Mouse (Mus musculus): ENCODE data around the gene Cox4i2. TPM values are rescaled to one million over a fixed set of nuclear protein-coding genes. Genes with fewer than 3 reads are reported as not detected.
A peak's percentile ranks its signal among the peaks of the same experiment; 100 is the strongest.

Cox4i2 gene
- polyA plus RNA-seq, 1 experiment from 2014 or later, result 6.5 TPM

DNA sequence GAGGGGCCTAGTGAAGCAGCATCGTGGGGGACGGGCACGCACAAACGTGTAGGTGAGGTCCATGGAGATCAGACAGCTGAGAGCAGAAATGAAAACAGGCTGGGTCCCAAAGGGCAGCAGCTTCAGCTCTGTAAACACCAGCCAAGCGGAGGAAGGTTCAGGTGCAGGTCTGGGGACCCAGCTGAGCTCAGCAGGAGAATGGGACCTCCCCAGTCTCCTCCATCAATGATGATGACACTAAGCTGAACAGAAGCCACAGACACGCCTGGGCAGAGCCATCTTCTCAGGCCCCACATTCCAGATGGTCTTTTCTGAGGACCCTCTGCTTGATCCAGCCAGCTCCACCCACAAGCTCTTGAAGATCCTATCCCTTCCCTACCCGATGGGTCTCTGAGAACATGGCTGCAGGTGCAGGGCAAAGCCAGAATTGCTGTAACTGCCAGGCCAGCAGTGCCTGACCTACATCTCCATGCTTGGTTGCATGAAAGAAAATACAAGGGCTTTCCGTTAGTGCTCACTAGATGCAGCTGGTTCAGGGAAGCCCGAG is 40.4 kb downstream of the Cox4i2 start:
- peak; percentile 88 for DNase-seq (ENCODE audit: low spot score)

DNA sequence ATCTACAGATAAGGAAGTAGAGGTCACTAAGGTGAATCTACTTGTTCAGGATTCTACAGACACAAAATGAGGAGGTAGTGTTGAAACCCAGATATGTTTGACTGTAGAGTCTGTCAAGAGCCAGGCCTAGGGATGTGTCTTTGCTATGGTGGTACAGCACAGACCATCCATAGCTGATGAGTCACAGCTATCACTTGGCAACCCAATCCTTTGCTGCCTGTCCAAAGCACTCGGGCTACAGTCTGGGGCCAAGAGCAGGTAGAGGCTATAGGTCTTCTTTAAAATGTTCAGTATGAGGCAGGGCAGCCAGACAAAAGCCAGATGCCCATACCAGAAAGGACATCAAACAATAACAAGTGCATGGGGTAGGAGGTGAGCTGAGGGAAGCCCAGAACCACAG is 43.6 kb downstream of the Cox4i2 start:
- no peak for DNase-seq (ENCODE audit: low spot score)

DNA sequence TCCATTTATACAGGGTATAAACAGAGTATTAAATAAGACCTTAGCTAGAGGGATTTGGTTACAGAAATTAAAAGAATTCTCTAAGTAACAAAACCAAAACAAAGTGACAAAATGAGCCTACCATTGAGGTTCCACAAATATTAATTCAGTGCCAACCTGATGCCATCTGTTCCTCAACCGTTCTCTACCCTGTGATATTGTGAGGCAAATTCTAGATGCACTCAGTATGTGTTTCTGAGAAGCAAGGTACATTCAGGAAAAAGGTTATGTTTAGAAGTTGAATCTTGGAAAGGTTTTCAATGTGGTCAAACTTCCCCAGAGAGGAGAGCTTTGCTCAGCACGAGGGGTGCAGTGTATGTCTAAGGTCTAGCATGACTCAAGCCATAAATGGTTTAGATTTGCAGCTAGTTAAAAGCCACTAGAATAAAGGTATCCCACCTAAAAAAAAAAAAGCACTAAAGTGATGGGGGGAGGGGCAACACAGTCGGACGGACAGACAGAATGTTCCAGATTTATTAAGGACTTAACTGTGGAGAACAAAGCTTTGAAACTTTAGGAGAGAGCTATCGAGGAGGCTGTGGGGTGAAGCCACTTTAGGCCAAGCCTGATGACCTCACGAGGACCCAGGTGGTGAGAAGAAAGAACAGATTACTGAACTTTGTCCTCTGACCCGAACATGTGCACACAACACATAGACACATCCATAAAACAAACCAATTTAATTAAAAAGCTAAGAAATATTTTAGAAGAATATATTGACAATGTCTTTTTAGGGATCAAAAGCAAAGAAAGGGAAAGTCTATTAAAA is 46.2 kb downstream of the Cox4i2 start:
- no peak for DNase-seq (ENCODE audit: low spot score)

DNA sequence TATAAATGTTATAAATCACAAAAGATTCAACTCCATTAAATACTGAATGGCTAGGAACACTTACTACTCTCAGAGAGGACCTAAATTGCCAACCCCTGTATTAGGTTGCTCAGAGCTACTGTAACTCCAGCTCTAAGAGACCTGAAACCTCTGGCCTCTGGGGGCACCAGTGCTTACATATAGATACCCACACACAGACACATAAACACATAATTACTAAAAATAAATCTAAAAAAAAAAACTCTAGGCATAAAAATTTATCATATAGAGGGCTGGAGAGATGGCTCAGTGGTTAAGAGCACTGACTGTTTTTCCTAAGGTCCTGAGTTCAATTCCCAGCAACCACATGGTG is 46.8 kb downstream of the Cox4i2 start:
- no peak for DNase-seq (ENCODE audit: low spot score)

DNA sequence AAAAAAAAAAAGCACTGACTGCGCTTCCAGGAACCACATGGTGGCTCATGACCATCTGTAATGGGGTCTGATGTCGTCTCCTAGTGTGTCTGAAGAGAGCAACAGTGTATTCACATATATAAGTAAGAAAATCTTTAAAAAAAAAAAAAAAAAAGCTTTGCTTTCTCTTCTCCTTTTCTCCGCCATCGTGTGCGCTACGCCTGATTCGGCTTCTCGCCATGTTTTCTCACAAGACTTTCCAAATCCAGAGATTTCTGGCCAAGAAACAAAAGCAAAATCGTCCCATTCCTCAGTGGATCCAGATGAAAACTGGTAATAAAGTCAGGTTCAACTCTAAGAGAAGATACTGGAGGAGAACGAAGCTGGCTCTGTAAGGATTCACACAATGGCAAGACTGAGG is 48.3 kb downstream of the Cox4i2 start:
- no peak for DNase-seq (ENCODE audit: low spot score)

DNA sequence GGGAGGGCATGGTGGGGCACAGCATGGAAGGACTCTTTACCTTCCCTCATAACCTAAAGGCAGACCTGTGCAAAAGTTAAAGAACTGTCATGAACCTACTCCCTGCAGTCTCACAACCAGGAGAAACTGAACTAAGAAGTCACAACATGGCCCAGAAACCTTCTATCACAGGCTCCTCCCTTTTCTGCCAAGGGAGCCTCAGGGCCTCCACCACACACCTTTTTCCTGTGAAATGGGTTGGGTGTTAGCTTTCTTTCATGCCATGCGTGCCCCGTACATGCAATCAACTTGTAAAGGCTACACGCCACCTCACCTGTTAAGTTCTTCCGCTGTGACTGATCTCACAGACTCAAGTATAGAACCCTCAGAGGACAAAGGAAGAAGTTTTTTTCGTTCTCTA is 49.1 kb downstream of the Cox4i2 start:
- no peak for DNase-seq (ENCODE audit: low spot score)

DNA sequence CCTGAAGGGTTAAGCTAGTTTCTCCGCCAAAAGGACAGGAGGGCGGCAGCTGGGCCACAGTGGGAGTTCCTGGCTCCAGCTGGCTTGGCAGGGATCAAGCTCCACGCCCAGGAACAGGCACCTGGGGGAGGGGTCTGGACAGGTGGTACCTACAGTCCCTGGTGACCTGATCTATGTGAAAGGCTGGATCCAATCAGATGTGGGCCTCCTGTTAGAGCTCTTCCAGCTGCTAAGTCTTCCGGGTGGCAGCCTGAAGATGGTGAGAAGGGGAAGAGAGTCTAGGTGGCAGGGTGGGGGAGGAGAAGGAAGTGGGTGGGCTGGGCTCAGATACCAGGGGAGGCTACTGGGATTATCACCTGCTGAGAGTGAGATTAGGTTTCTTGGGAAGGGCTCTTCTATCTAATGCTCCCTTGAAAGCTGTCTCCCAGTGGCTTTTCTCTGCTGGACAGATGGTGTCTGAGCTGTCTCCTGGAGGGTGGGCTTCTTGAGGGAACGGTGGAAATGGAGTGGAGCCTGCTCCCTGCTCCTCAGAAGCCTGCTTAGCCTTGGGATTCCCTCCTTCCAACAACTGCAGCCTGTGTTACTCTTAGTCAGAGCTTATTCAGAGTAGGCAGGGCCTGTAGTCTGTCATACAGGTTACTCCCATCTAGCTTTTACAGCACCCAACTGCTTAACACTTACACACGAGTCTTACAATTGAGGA is 50.6 kb downstream of the Cox4i2 start:
- DNase-seq (ENCODE audit: low spot score), result peak; percentile 70

DNA sequence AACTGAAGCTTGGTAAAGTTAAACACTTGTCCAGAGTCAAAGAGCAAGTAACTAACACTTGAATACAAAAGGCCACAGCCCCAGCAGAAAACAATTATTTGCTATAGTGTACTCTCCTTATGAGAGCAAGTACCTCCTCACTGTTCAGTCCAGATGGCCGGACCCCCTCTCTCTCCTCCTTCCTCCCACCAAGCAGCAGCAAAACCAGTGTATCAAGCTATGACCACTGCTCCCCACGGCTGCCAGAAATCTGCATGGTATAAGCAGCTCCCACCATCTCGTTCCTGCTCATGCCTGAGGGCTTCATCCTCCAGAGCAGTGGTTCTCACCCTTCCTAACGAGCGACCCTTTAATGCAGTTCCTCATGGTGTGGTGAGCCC is 51.1 kb downstream of the Cox4i2 start:
- no peak for DNase-seq (ENCODE audit: low spot score)

DNA sequence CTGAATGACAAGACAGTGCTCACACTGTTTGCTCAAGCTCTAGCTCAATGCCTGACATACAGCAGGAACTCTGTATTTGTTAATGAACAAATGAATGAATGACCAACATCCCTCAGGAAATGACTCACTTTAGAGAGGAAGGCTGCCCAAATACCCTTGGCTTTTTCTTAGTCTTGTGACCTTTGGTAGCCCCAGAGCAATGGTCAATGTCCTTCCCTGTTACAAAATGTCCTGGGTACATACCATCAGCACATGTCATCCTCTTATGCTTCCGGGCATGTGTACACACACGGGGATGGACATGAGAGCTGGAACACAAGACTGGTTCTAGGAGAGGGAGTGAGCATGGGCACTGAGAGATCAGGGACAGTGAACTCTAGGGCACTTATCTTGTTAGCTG is 52.1 kb downstream of the Cox4i2 start:
- no peak for DNase-seq (ENCODE audit: low spot score)

DNA sequence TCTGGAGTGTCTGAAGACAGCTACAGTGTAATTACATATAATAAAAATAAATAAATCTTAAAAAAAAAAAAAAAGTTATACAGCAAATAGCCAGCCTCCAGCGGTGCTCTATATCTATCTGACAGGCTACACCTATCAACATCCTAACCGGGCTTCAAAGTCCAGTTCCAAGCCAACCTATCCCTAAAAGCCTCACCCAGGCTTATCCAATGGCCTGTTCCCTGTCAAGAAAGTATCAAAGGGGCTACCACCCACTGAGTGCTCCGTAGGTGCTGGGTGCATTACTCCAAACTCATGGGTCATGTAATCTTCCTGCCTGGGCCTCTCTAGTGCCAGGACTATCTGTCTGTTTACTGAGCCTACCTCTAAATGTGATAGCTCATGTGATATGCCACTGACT is 54.2 kb downstream of the Cox4i2 start:
- DNase-seq (ENCODE audit: low spot score), result no peak

DNA sequence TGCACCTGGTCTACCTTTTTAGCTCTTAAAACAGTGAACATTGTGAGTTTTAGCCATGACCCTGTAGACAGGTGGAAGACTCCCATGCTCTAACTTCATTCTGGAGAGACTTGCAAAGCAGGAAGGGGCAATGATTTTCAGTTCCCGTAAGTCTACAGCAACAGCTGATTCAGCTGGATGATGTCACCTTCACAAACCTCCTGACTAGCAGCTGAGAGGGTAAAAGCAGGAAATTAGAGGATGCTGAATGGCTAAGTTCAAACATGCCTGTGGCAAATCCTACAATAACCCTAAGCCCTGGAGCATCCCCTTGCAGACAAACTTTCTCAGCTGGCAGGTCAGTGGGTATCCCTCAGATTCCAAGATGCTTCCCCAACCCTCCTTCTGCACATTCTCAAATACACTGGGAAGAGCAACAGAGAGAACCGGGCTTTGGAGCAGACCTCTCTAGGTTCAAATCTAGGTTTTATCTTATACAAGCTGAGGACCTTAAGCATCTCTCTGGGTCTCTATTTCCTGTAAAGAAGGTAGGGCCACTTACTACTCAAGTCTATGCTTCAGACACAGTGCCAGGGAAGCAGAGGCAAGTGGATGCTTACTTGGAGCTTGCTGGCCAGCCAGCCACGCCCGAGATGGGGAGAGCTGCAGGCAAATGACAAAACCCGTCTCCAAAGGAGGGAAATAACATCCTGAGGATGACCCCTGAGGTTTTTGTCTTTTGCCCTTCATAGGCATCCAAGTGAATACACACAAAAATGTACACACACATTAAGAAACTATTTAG is 56.4 kb downstream of the Cox4i2 start:
- DNase-seq (ENCODE audit: low spot score), result no peak

DNA sequence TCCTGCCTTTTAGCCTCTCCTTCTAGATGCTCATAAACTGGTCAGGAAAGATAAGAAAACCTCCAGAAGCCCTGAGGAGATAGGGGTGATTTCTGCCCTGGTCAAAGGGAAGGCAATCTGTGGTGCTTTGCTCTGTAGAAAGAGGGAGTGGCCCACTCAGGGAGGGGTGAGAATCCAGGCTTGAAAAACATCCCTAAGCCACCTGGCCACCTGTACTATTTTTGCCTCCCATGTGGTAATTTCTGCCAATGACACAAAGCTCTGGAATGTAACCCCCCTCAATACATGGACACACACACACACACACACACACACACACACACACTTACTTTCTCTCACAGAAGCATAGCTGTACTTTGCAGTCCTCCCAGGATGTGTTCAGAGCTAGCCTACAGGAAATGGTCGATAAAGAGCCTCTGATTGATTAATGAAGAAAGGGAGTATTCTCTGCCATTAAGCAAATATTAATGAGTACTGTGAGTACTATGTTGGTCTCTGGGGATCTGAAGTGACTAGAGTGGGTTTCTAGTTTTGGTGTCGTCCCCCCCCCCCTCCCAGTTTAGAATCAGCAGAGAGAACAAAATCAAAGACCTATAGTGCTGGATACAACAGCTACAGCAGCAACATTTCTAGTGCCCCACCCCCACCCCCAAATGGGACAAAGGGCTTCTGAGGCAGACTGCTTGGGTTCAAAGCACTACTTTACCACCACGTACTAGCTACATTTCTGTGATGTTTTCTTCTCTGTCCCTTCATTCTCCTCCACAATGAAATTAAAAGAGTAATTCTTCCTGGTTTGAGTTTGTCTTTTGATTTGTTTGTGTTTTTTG is 57.6 kb downstream of the Cox4i2 start:
- DNase-seq (ENCODE audit: low spot score), result peak; percentile 58

DNA sequence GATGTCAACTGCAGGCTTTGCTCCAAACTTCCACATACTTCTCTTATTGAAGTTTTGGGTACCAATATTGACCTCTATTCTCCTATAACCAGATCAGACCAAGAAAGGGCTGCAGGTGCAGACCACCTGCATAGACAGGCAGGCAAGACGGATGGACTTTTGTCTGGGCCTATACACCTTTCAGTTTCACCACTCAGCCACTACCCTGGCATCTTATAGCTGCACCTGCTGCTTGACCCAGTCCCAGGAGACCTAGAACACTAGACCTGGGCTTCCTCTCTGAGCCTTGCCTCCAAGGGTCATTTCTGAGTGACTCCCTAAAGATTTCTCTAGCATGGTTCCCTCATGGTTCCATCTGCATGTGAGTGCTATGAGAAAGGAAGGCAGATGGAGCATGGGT is 59.3 kb downstream of the Cox4i2 start:
- no peak for DNase-seq (ENCODE audit: low spot score)

DNA sequence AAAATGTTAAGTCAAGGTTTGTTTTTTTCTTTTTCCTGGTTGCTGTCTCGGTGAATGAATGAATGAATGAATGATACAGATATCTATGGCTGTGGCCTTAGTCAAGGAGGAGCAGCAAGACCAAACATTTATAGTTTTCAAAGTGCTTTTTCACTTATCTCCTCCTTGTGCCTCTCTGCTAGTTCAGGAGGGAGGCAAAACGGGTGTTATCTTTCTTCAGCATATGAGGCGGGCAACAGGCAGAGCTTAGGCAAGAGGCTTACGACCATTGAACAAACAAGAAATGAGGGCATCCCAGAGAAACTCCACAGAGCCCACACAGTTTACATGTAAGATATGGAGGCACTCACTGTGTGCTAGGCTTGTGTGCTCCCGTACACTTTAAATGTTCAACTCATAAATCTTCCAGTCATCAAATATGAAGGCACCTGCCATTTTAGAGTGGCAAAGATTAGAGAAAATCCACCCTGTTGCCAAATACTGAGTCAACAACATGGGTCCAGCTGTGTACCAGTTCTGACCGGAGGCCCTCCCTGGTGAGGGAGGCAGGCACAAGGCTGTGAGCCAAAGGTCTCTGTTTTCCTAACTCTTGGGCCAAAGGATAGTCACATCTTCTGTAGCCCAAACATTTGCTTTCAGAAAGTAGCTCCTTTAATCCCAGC is 60.4 kb downstream of the Cox4i2 start:
- DNase-seq (ENCODE audit: low spot score), result no peak

Small RNA genes lying within 50 kb of the gene (microRNA-seq; reads per million reads assigned to microRNA genes)
- not detected for gene Gm23802 (ENCODE audit: borderline number of aligned reads)

Other genes with a start within 250 kb of the Cox4i2 start
- gene Defb26, start 242.5 kb upstream of the Cox4i2 start, polyA plus RNA-seq (2015; fragmentation: Nextera tagmentation; extraction: Ambion mirVana), result 0.24 TPM in 1 of 2 replicates, not detected in the other
- not detected in 2 replicates for gene Defb28, start 235.9 kb upstream of the Cox4i2 start, polyA plus RNA-seq (2015; fragmentation: Nextera tagmentation; extraction: Ambion mirVana)
- gene Defb29, start 214.1 kb upstream of the Cox4i2 start, polyA plus RNA-seq (2015; fragmentation: Nextera tagmentation; extraction: Ambion mirVana), result not detected in 2 replicates
- 3.0 TPM in 1 of 2 replicates, not detected in the other for gene Gm17416, start 184.8 kb upstream of the Cox4i2 start, polyA plus RNA-seq (2015; fragmentation: Nextera tagmentation; extraction: Ambion mirVana)
- not detected in 2 replicates for gene Defb21, start 181.4 kb upstream of the Cox4i2 start, polyA plus RNA-seq (2015; fragmentation: Nextera tagmentation; extraction: Ambion mirVana)
- 1.3 and 2.2 TPM in 2 replicates for gene Defb19, start 173.9 kb upstream of the Cox4i2 start, polyA plus RNA-seq (2015; fragmentation: Nextera tagmentation; extraction: Ambion mirVana)
- 0.53 TPM in 1 of 2 replicates, not detected in the other for gene Defb45, start 154.8 kb upstream of the Cox4i2 start, polyA plus RNA-seq (2015; fragmentation: Nextera tagmentation; extraction: Ambion mirVana)
- gene Defb36, start 149.8 kb upstream of the Cox4i2 start, polyA plus RNA-seq (2015; fragmentation: Nextera tagmentation; extraction: Ambion mirVana), result not detected in 2 replicates
- 1.6 and 2.1 TPM in 2 replicates for gene Defb25, start 131.1 kb upstream of the Cox4i2 start, polyA plus RNA-seq (2015; fragmentation: Nextera tagmentation; extraction: Ambion mirVana)
- gene Rem1, start 127.2 kb upstream of the Cox4i2 start, polyA plus RNA-seq (2015; fragmentation: Nextera tagmentation; extraction: Ambion mirVana), result 2.2 and 3.2 TPM in 2 replicates
- gene H13, start 84.7 kb upstream of the Cox4i2 start, polyA plus RNA-seq (2015; fragmentation: Nextera tagmentation; extraction: Ambion mirVana), result 196 and 200 TPM in 2 replicates
- 15.6 and 17.2 TPM in 2 replicates for gene Mcts2, start 67.1 kb upstream of the Cox4i2 start, polyA plus RNA-seq (2015; fragmentation: Nextera tagmentation; extraction: Ambion mirVana)
- gene Id1, start 17.9 kb upstream of the Cox4i2 start, polyA plus RNA-seq (2015; fragmentation: Nextera tagmentation; extraction: Ambion mirVana), result 22.9 and 23.9 TPM in 2 replicates
- gene Bcl2l1, start 77.6 kb downstream of the Cox4i2 start, polyA plus RNA-seq (2015; fragmentation: Nextera tagmentation; extraction: Ambion mirVana), result 178 TPM in 2 replicates
- 72.5 and 81.3 TPM in 2 replicates for gene Tpx2, start 93.8 kb downstream of the Cox4i2 start, polyA plus RNA-seq (2015; fragmentation: Nextera tagmentation; extraction: Ambion mirVana)
- gene Mylk2, start 157.2 kb downstream of the Cox4i2 start, polyA plus RNA-seq (2015; fragmentation: Nextera tagmentation; extraction: Ambion mirVana), result 0.05 and 0.10 TPM in 2 replicates
- gene Foxs1, start 179.0 kb downstream of the Cox4i2 start, polyA plus RNA-seq (2015; fragmentation: Nextera tagmentation; extraction: Ambion mirVana), result 3.6 and 4.3 TPM in 2 replicates
- gene Dusp15, start 197.5 kb downstream of the Cox4i2 start, polyA plus RNA-seq (2015; fragmentation: Nextera tagmentation; extraction: Ambion mirVana), result 1.0 and 1.2 TPM in 2 replicates
- gene Ttll9, start 208.3 kb downstream of the Cox4i2 start, polyA plus RNA-seq (2015; fragmentation: Nextera tagmentation; extraction: Ambion mirVana), result 3.0 and 3.3 TPM in 2 replicates